Mouse (Mus musculus): Measurements from ENCODE around the gene Zfp185. TPM values are rescaled to one million over a fixed set of nuclear protein-coding genes. Genes with fewer than 3 reads are reported as not detected.
"Not testable (repeated sequence)": the region's sequence is repeated elsewhere in the genome, so short reads cannot be mapped to it uniquely, and the experiment has no call there.

Zfp185 gene
- polyA plus RNA-seq, 1 experiment from 2014 or later = 0.97 TPM

GRCm38 (mm10) chrX:73063512-73064414 lies 76.6 kb downstream of the Zfp185 start:
- H3K27ac ChIP-seq = no peak overlapping the region
- H3K9ac ChIP-seq (replicated peaks) = peak overlapping the region; percentile 51; the same call in 1 of the 2 replicates
- WGBS = 41% methylated on average over 24 of the region's 24 CpGs
- H3K4me2 ChIP-seq (replicated peaks) = peak overlapping the region; percentile 59
- H3K4me3 ChIP-seq (replicated peaks) = peak overlapping the region; percentile 40
- peak; percentile 94 for ATAC-seq
- no peaks in the 10 kb centered on the region for H3K36me3 ChIP-seq
- 0 out of 2 replicates have a peak, but pooled peaks cover 9% of the 10 kb centered on the region for H3K4me1 ChIP-seq (replicated peaks)
- no peaks in the 10 kb centered on the region for H3K9me3 ChIP-seq
- no peaks in the 10 kb centered on the region for H3K27me3 ChIP-seq

- H3K4me2 ChIP-seq (replicated peaks) = peak within 1 kb of the TSS; percentile 59
- 35% methylated on average over 7 of the region's 7 CpGs for WGBS
- no peaks in the 10 kb centered on the region for H3K36me3 ChIP-seq
- H3K9me3 ChIP-seq = no peaks in the 10 kb centered on the region
- H3K27ac ChIP-seq = no peak within 1 kb of the TSS
- H3K27me3 ChIP-seq = no peaks in the 10 kb centered on the region
- peak within 1 kb of the TSS; percentile 51; the same call in 1 of the 2 replicates for H3K9ac ChIP-seq (replicated peaks)
- ATAC-seq = peak; percentile 80; the same call in 1 of the 2 replicates
- H3K4me1 ChIP-seq (replicated peaks) = 0 out of 2 replicates have a peak, but pooled peaks cover 9% of the 10 kb centered on the region
- peak within 1 kb of the TSS; percentile 40 for H3K4me3 ChIP-seq (replicated peaks)
Measured at GRCm38 (mm10) chrX:73064415-73064793, 77.3 kb downstream of the Zfp185 start, which contains the start of gene Pnma3. TSS of gene Pnma3 (plus strand) at chrX:73064787.

DNA sequence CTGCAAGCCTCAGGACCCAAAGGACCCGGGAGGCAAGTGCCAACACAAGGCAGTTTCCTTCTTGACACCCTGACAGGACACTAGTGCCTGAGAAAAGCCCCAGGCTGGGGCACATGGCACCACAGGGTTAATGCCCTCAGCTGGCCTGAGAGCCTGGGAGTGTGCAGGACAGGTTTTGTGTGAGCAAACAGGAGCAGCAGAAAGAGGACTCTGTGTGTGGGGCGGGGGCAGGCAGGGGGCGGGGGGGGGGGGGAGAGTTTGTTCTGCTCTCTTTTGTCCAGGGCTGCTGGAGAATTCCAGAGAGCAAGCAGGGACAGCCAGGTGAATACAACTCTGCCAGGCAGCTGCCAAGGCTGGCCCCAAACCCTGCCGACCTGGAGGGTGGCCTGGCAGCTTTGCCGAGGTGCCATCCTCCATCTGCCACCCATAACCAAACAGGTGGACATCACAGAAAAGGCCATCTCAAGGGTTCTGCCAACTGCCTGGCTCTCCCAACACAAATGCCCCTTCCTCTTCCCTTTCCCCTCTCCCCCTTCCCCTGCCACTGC lies 79.7 kb downstream of the Zfp185 start:
- not testable (repeated sequence) for H3K4me3 ChIP-seq (replicated peaks); H3K9ac ChIP-seq (replicated peaks); ATAC-seq; H3K27ac ChIP-seq; H3K4me2 ChIP-seq (replicated peaks); H3K9me3 ChIP-seq; H3K4me1 ChIP-seq (replicated peaks); H3K27me3 ChIP-seq; H3K36me3 ChIP-seq
- 71% methylated on average over 1 of the region's 5 CpGs for WGBS

MicroRNA genes within 50 kb of the gene (microRNA counts, 519-probe panel; counts per million panel counts)
- microRNA mmu-miR-2137 = 110 counts per million, percentile 56 among the panel's probes with 10 or more counts

Small RNA genes lying within 50 kb of the gene (microRNA-seq; reads per million reads assigned to microRNA genes)
- 1.2 reads per million for gene Mir2137

Other genes starting within 250 kb of the Zfp185 start
- gene Gabrq, start 162.2 kb upstream of the Zfp185 start, polyA plus RNA-seq (2015; fragmentation: Nextera tagmentation; extraction: Ambion mirVana) = 2.2 and 2.7 TPM in 2 replicates
- gene Cetn2, start 68.9 kb upstream of the Zfp185 start, polyA plus RNA-seq (2015; fragmentation: Nextera tagmentation; extraction: Ambion mirVana) = 90.9 and 96.0 TPM in 2 replicates
- gene Nsdhl, start 68.8 kb upstream of the Zfp185 start, polyA plus RNA-seq (2015; fragmentation: Nextera tagmentation; extraction: Ambion mirVana) = 44.2 and 45.6 TPM in 2 replicates
- not detected in 2 replicates for gene Pnma5, start 49.8 kb downstream of the Zfp185 start, polyA plus RNA-seq (2015; fragmentation: Nextera tagmentation; extraction: Ambion mirVana)
- gene Pnma3, start 77.4 kb downstream of the Zfp185 start, polyA plus RNA-seq (2015; fragmentation: Nextera tagmentation; extraction: Ambion mirVana) = 2.3 and 2.6 TPM in 2 replicates
- 0.59 and 0.93 TPM in 2 replicates for gene Xlr4a, start 95.1 kb downstream of the Zfp185 start, polyA plus RNA-seq (2015; fragmentation: Nextera tagmentation; extraction: Ambion mirVana)
- 5.4 and 5.5 TPM in 2 replicates for gene Xlr3a, start 109.8 kb downstream of the Zfp185 start, polyA plus RNA-seq (2015; fragmentation: Nextera tagmentation; extraction: Ambion mirVana)
- gene Gm14685, start 129.7 kb downstream of the Zfp185 start, polyA plus RNA-seq (2015; fragmentation: Nextera tagmentation; extraction: Ambion mirVana) = 0.65 and 1.2 TPM in 2 replicates
- gene Xlr5b, start 161.5 kb downstream of the Zfp185 start, polyA plus RNA-seq (2015; fragmentation: Nextera tagmentation; extraction: Ambion mirVana) = not detected in 2 replicates
- gene DXBay18, start 162.1 kb downstream of the Zfp185 start, polyA plus RNA-seq (2015; fragmentation: Nextera tagmentation; extraction: Ambion mirVana) = 0.63 and 0.90 TPM in 2 replicates
- not detected in 2 replicates for gene Spin2d, start 189.7 kb downstream of the Zfp185 start, polyA plus RNA-seq (2015; fragmentation: Nextera tagmentation; extraction: Ambion mirVana)
- gene Xlr3b, start 204.9 kb downstream of the Zfp185 start, polyA plus RNA-seq (2015; fragmentation: Nextera tagmentation; extraction: Ambion mirVana) = 16.4 and 20.6 TPM in 2 replicates
- gene Xlr4b, start 227.0 kb downstream of the Zfp185 start, polyA plus RNA-seq (2015; fragmentation: Nextera tagmentation; extraction: Ambion mirVana) = 0.90 and 1.0 TPM in 2 replicates
- gene F8a, start 241.0 kb downstream of the Zfp185 start, polyA plus RNA-seq (2015; fragmentation: Nextera tagmentation; extraction: Ambion mirVana) = 29.6 and 34.5 TPM in 2 replicates

Measured in midbrain, embryonic 13.5 days (tissue).